Mouse (Mus musculus) erythroblast, embryonic 14.5 days (primary cell): ENCODE results near the gene Cog7.

Experiments
- GATA1 ChIP-seq: IDR thresholded peaks from 2 replicates; pipeline ENCODE4 v1.6.1; 2012; ENCODE audit warnings: low read length, inconsistent platforms, mixed read lengths
- TAL1 ChIP-seq: IDR thresholded peaks from 3 replicates; pipeline ENCODE4 v1.6.1; 2012; ENCODE audit warnings: low read length, inconsistent platforms, mixed read lengths

DNA sequence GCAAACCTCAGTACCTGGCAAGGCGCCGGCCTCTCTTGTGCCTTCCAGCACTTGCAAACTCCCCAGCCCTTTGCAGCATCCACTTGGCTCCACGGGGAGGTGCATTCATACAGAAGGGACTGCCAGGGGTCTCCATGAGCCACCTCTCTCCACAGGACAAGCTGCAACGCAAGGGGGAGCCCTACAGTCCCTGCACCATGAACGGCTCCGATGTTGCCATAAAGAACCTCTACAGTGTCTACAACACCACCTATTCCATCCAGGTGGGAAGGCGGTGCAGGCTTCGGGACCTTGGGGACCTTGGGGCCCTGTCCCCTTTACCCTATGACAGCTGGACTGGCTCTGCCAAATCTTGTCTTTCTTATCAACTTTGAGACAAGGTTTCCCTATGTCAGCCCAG lies 69.3 kb downstream of the Cog7 start:
- TF ChIP-seq GATA1 = no peak
- TF ChIP-seq TAL1 = no peak
